Mouse (Mus musculus): Measurements from ENCODE around the gene Stard9.

Stard9 gene

GRCm38 (mm10) chr2:120722491-120722890 is 93.6 kb downstream of the Stard9 start:
- in situ Hi-C loops (cut with MboI, MseI), result no loop called here

GRCm38 (mm10) chr2:120723621-120724020 is 94.7 kb downstream of the Stard9 start:
- in situ Hi-C loops (cut with MboI, MseI), result no loop called here

GRCm38 (mm10) chr2:120724176-120724575 is 95.3 kb downstream of the Stard9 start:
- in situ Hi-C loops (cut with MboI, MseI), result no loop called here

- in situ Hi-C loops (cut with MboI, MseI), result no loop called here
Observed at GRCm38 (mm10) chr2:120729775-120730585, 101.1 kb downstream of the Stard9 start.

GRCm38 (mm10) chr2:120730639-120731166 is 101.8 kb downstream of the Stard9 start:
- in situ Hi-C loops (cut with MboI, MseI), result no loop called here

GRCm38 (mm10) chr2:120731167-120731862 is 102.4 kb downstream of the Stard9 start:
- in situ Hi-C loops (cut with MboI, MseI), result no loop called here

DNA sequence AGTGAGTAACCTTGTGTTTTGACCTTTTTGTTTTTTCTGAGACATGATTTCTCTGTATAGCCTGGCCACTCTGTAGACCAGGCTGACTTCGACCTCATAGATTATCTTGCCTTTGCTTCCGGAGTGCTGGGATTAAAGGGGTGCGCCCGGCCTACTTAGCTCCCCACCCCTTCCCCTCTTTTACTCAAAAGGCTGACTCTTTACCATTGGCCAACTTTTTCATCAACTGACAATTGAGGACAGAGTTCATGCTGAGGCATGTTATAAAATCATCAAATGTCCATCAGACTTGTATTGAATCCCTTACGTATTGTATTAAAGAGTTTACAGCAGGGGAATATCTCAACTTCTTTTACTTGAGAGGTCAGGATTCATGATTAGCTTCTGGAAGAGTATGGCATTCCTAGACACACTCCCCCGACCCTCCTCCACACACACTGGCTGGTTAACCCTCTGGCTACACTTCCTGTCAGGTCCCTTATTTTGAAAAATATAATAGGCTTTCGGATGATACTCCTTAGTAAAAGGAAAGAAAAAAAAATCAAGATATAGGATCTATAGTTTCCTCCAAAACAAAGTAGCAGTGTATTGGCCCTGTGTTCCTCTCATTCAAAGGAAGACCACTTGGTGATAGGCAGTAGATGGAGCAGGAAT is 103.1 kb downstream of the Stard9 start:
- in situ Hi-C loops (cut with MboI, MseI), result no loop called here

DNA sequence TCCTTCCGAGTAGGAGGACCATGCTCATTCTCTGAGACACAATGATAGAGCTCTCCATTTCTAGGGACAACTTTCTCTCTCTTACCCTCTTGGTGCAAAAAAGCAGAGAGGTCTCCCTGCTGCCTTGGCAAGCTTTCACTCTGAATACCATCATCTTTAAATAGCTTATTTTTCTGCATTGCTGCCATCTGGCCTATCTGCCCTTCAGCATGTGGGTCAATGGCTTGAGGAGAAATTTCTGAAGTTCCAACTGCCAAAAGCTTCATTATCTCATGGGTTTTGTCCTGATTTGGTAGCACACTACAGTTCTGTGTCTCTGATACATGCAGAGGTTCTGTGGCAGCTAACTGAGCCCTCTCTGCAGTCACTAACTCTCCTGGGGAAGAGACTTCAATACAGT is 116.6 kb downstream of the Stard9 start:
- in situ Hi-C loops (cut with MboI, MseI), result no loop called here

- in situ Hi-C loops (cut with MboI, MseI), result no loop called here
Observed at GRCm38 (mm10) chr2:120748041-120748440, 119.1 kb downstream of the Stard9 start.

DNA sequence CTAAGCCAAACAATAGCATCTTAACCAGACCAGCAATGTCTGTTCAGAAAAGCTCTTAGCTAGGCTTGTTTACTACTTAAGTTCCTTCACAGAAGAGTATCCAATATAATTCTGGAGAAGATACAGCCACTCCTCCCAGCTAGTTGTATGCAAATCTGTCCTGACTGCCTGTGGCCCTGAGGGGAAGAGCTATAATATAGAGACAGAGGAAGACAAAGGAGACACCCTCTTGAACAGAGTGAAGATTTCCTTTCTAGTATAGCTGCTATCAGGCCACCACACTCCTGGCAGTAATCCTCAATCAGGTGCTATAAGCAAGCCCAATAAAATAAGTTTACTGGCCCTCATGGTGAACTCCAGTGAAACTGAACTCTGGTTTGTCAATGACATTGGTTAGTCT is 133.0 kb downstream of the Stard9 start:
- in situ Hi-C loops (cut with MboI, MseI), result no loop called here

GRCm38 (mm10) chr2:120770265-120770935 is 141.5 kb downstream of the Stard9 start:
- in situ Hi-C loops (cut with MboI, MseI), result no loop called here

Measured in T-helper 2 cell (primary cell).